Mouse (Mus musculus) lung, embryonic 16.5 days (tissue): ENCODE results near the gene Mphosph8. TPM values are rescaled to one million over a fixed set of nuclear protein-coding genes. Genes with fewer than 3 reads are reported as not detected.
A peak's percentile ranks its signal among the peaks of the same experiment; 100 is the strongest.

Source experiments
- ATAC-seq: fragments of 200-750 bp; cut with Nextera tagmentation; 2 replicates; pipeline ENCODE4 v1.8.0; 2017; ENCODE audit warnings: low read depth, mild to moderate bottlenecking, moderate library complexity
- H3K27ac ChIP-seq: fragments of 300-500 bp; sonication (generic); 2 replicates; pipeline ENCODE4 v1.5.1; 2014; ENCODE audit warnings: mild to moderate bottlenecking, control low read depth, low read length
- H3K27me3 ChIP-seq: fragments of 300-500 bp; sonication (generic); 2 replicates; pipeline ENCODE4 v1.6.1; 2014; ENCODE audit warnings: low read depth, low read length, mixed read lengths; ENCODE audit not compliant: control insufficient read depth, insufficient read depth
- H3K36me3 ChIP-seq: fragments of 300-500 bp; sonication (generic); 2 replicates; pipeline ENCODE4 v1.6.1; 2014; ENCODE audit warnings: low read length; ENCODE audit not compliant: control insufficient read depth, insufficient read depth
- H3K4me1 ChIP-seq: fragments of 300-500 bp; sonication (generic); replicated peaks from 2 replicates; pipeline ENCODE4 v1.6.1; 2014; ENCODE audit warnings: low read length, mixed read lengths; ENCODE audit not compliant: control insufficient read depth, insufficient read depth
- H3K4me2 ChIP-seq: fragments of 300-500 bp; sonication (generic); 2 replicates; pipeline ENCODE4 v1.6.1; 2014; ENCODE audit warnings: low read depth, low read length, control low read depth
- H3K4me3 ChIP-seq: fragments of 300-500 bp; sonication (generic); 2 replicates; pipeline ENCODE4 v1.5.1; 2014; ENCODE audit warnings: mild to moderate bottlenecking, low read length, control low read depth
- H3K9ac ChIP-seq: fragments of 300-500 bp; sonication (generic); 2 replicates; pipeline ENCODE4 v1.6.1; 2014; ENCODE audit warnings: low read length, control low read depth
- H3K9me3 ChIP-seq: fragments of 300-500 bp; sonication (generic); 2 replicates; pipeline ENCODE4 v1.6.1; 2016; ENCODE audit warnings: low read length; ENCODE audit not compliant: control insufficient read depth
- WGBS: fragments of 180-500 bp; shearing (Covaris S2); extraction: QIAGEN DNeasy Blood & Tissue Kit; methylation state at CpG from one replicate; pipeline ENCODE4 v1.1.7; 2014; 5-methylcytosine and 5-hydroxymethylcytosine counted together
- polyA plus RNA-seq: library from polyadenylated mRNA; unstranded; fragments of >200 nt; fragmentation: Nextera tagmentation; extraction: Ambion mirVana; gene quantifications from 2 replicates; pipeline ENCODE4 v1.2.1, GENCODE M21; 2015

The Mphosph8 gene
- 18.6 and 26.1 TPM in 2 replicates for polyA plus RNA-seq

DNA sequence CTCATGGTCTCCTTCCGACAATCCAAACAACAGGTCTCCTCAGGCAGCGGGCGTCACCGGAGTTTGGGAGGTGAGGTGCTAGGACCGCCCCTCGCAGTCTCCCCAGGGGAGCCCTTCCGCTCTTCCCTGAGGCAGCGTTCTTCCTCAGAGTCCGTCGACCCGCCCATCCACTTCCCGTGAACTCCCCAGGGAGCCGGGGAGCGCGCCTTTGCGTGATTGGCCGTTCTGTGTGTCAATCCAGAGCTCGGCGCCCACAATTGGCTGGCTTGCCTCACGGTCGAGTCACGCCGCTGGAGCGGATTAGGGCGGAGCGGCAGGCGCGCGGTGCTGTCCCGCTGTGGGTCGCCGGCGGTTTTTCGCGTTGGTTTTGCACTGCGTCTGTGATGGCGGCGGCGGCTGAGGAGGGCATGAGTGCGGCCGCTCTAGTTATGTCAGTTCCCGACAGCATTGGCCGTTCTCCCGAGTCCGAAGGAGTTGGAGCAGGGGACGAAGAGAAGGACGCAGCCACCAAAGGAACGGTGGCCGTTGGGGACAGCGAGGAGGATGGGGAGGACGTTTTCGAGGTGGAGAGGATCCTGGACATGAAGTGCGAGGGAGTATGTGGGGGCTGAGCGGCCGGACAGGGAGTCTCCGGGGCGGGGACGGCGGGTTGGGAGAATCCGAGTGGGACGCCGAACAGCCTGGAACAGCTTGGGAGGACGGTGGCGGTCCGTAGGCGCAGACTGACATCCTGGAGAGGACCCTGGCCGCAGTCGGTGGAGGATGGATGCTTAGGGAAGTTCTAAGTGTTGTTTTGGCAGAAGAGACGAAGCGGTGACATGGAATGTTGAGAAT, at the start of gene Mphosph8:
TSS of gene Mphosph8 (plus strand) at position 280 of the 834 bp plus-strand sequence.
- ATAC-seq, result peak; percentile 100
- Histone ChIP-seq H3K9ac (peak within 1 kb of the TSS; percentile 74), H3K4me1 (peaks cover 14% of the 10 kb centered on the region), H3K36me3 (peaks cover 2% of the 10 kb centered on the region; the same call in 1 of the 2 replicates), H3K4me3 (peak within 1 kb of the TSS; percentile 77), H3K9me3 (no peaks in the 10 kb centered on the region), H3K27me3 (no peaks in the 10 kb centered on the region), H3K4me2 (peak within 1 kb of the TSS; percentile 79), H3K27ac (peak within 1 kb of the TSS; percentile 85)
- WGBS, result under 1% methylated on average over 70 of the region's 70 CpGs

DNA sequence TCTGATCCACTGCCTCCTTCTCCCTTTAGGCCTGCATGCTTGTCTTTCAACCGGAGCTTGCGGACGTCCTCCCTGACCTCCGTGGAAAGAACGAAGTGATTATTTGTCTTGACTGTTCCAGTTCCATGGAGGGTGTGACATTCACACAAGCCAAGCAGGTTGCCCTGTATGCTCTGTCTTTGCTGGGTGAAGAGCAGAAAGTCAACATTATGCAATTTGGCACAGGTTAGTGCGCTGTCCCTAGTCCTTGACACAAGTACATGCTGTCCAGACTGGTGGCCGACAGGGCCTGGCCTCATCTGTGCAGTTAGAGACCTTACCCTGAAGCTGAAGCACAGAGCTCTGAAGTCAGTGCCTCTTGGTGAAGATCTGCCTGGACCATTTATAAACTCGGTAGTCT, 47.6 kb upstream of the Mphosph8 start:
- H3K4me2 ChIP-seq, result no peak overlapping the region
- H3K27ac ChIP-seq, result no peak overlapping the region
- WGBS, result 53% methylated on average over 8 of the region's 8 CpGs
- no peaks in the 10 kb centered on the region for H3K27me3 ChIP-seq
- H3K36me3 ChIP-seq, result no peaks in the 10 kb centered on the region; the same call in 1 of the 2 replicates
- no peak overlapping the region for H3K9ac ChIP-seq
- no peaks in the 10 kb centered on the region for H3K9me3 ChIP-seq
- no peak for ATAC-seq
- H3K4me1 ChIP-seq, result no peaks in the 10 kb centered on the region
- H3K4me3 ChIP-seq, result no peak overlapping the region

- Histone ChIP-seq H3K4me3 (no peak overlapping the region), H3K36me3 (no peaks in the 10 kb centered on the region; the same call in 1 of the 2 replicates), H3K4me2 (no peak overlapping the region), H3K9ac (no peak overlapping the region), H3K9me3 (no peaks in the 10 kb centered on the region), H3K4me1 (no peaks in the 10 kb centered on the region), H3K27me3 (no peaks in the 10 kb centered on the region), H3K27ac (no peak overlapping the region)
- ATAC-seq, result no peak
- 55% methylated on average over 4 of the region's 4 CpGs for WGBS
Measured at GRCm38 (mm10) chr14:56626202-56626601, 41.8 kb upstream of the Mphosph8 start.

- WGBS, result 79% methylated on average over 3 of the region's 3 CpGs
- ATAC-seq, result no peak
- Histone ChIP-seq H3K4me1 (no peaks in the 10 kb centered on the region), H3K9ac (no peak overlapping the region), H3K27ac (no peak overlapping the region), H3K4me2 (no peak overlapping the region), H3K27me3 (no peaks in the 10 kb centered on the region), H3K9me3 (no peaks in the 10 kb centered on the region), H3K36me3 (no peaks in the 10 kb centered on the region; the same call in 1 of the 2 replicates), H3K4me3 (no peak overlapping the region)
Measured at GRCm38 (mm10) chr14:56628336-56628735, 39.7 kb upstream of the Mphosph8 start.

DNA sequence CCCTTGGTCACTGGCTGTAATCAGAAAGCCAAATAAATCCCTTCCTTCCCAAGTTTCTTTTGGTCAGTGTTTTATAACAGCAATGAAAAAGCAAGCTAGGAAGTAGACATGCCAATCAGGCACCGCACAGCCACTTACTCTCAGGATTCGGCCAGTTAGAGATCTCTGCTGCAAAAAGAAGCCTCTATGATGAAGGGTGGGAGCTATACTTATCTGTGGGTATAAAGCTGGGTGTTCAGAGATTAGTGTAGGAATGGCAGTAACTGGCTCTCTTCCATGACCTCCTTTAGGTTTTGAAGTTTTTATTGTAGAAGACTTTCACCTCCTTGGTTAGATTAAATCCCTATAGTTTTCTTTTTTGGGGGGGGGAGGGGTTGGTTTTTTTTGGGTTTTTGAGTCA, 36.9 kb upstream of the Mphosph8 start:
- no peaks in the 10 kb centered on the region for H3K27me3 ChIP-seq
- no peak for ATAC-seq
- no peak overlapping the region for H3K27ac ChIP-seq
- 77% methylated on average over 2 of the region's 2 CpGs for WGBS
- H3K4me1 ChIP-seq, result no peaks in the 10 kb centered on the region
- H3K4me3 ChIP-seq, result no peak overlapping the region
- H3K36me3 ChIP-seq, result 0 out of 2 replicates have a peak, but pooled peaks cover under 1% of the 10 kb centered on the region
- no peaks in the 10 kb centered on the region for H3K9me3 ChIP-seq
- no peak overlapping the region for H3K9ac ChIP-seq
- H3K4me2 ChIP-seq, result no peak overlapping the region

- ATAC-seq, result no peak
Measured at GRCm38 (mm10) chr14:56647206-56647605, 20.8 kb upstream of the Mphosph8 start.

GRCm38 (mm10) chr14:56649448-56649847, 18.6 kb upstream of the Mphosph8 start:
- no peak overlapping the region for H3K9ac ChIP-seq
- 0 out of 2 replicates have a peak, but pooled peaks have one; percentile 26 for ATAC-seq
- no peak overlapping the region for H3K4me2 ChIP-seq
- no peaks in the 10 kb centered on the region for H3K27me3 ChIP-seq
- H3K4me1 ChIP-seq, result no peaks in the 10 kb centered on the region
- H3K36me3 ChIP-seq, result peaks cover 10% of the 10 kb centered on the region
- H3K9me3 ChIP-seq, result peaks cover 8% of the 10 kb centered on the region
- no peak overlapping the region for H3K4me3 ChIP-seq
- no peak overlapping the region for H3K27ac ChIP-seq

More at GRCm38 (mm10) chr14:56647206-56647605, 20.8 kb upstream of the Mphosph8 start:
- 52% methylated on average over 7 of the region's 7 CpGs for WGBS
- Histone ChIP-seq H3K9me3 (no peaks in the 10 kb centered on the region), H3K4me1 (no peaks in the 10 kb centered on the region), H3K36me3 (no peaks in the 10 kb centered on the region), H3K4me3 (no peak overlapping the region), H3K27me3 (no peaks in the 10 kb centered on the region), H3K27ac (no peak overlapping the region), H3K9ac (no peak overlapping the region), H3K4me2 (no peak overlapping the region)

DNA sequence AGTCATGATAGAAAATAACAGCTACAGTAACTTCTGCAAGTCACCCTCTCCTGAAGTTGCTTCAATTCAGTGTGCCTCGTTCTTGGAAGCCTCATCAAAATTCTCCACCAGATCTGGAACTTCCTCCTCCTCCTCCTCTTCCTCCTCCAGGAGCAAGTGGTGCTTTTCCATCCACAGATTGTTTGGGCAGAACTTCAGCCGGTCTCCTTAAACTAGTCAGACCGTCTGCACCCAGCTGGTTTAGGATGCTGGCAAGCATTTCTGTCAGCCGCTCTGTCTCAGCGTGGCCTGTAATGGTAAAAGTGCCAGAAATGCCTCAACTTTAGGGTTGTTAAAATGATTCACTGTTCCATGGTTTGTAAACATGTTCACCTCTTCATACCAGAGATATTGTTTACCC, 2.4 kb upstream of the Mphosph8 start:
- Histone ChIP-seq H3K9me3 (no peaks in the 10 kb centered on the region), H3K4me3 (no peak overlapping the region), H3K27ac (no peak overlapping the region), H3K9ac (no peak overlapping the region), H3K27me3 (no peaks in the 10 kb centered on the region), H3K4me1 (peaks cover 14% of the 10 kb centered on the region), H3K36me3 (no peaks in the 10 kb centered on the region), H3K4me2 (no peak overlapping the region)
- ATAC-seq, result no peak
- WGBS, result 46% methylated on average over 5 of the region's 5 CpGs

GRCm38 (mm10) chr14:56666909-56667308, 1.1 kb upstream of the Mphosph8 start:
- peaks cover 14% of the 10 kb centered on the region for H3K4me1 ChIP-seq
- no peaks in the 10 kb centered on the region for H3K27me3 ChIP-seq
- peak overlapping the region; percentile 77; the same call in 1 of the 2 replicates for H3K4me3 ChIP-seq
- H3K9ac ChIP-seq, result no peak overlapping the region
- H3K36me3 ChIP-seq, result no peaks in the 10 kb centered on the region
- no peak overlapping the region for H3K27ac ChIP-seq
- no peak overlapping the region for H3K4me2 ChIP-seq
- no peak for ATAC-seq
- H3K9me3 ChIP-seq, result no peaks in the 10 kb centered on the region
- 74% methylated on average over 3 of the region's 3 CpGs for WGBS
